Mouse (Mus musculus): ENCODE data around the gene Rec114. TPM values are rescaled to one million over a fixed set of nuclear protein-coding genes. Genes with fewer than 3 reads are reported as not detected.

Gene Rec114
- total and polyA plus RNA-seq, 3 experiments = 2.1 TPM; not detected in 2

DNA sequence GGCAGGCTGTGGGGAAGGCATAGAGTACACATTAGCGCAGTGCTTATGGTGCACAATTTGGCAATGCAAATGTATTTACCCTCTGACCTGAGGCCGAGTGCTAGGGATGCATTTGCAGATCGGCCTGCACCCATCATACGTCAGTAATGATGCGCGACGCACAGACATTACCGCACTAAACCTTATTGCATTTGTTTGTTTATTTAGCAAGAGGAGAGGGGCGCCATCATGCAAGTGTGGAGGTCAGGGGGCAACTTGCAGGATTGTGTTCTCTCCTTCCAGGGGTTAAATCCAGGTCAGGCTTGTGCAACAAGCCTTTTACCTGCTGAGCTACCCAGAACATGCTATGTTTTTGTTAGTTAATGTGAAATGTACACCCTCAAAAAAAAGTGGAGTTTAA is 76.5 kb downstream of the Rec114 start:
- no peaks in the 10 kb centered on the region for H3K9me3 ChIP-seq (replicated peaks)
- no peak overlapping the region for H3K4me3 ChIP-seq (ENCODE audit: low read depth, low read length)
- H3K27me3 ChIP-seq (ENCODE audit: insufficient read depth, low read length) = no peaks in the 10 kb centered on the region
- peaks cover 53% of the 10 kb centered on the region for H3K36me3 ChIP-seq (replicated peaks)
- TF ChIP-seq GATA2 (IDR thresholded peaks at IDR 0.05; ENCODE audit: borderline replicate concordance, low read depth, low read length) = no peak
- no peak for TF ChIP-seq CTCF (IDR thresholded peaks at IDR 0.05; ENCODE audit: low read depth, low read length)
- no peak for TF ChIP-seq TAL1 (conservative IDR thresholded peaks at IDR 0.05; ENCODE audit: low read depth, low read length)
- DNase-seq (ENCODE audit: low spot score) = no peak
- ATAC-seq (ENCODE audit: extremely low read depth, insufficient number of reproducible peaks, low FRiP score, poor library complexity, severe bottlenecking) = no peak
- peaks cover 11% of the 10 kb centered on the region for H3K4me1 ChIP-seq (ENCODE audit: insufficient read depth, low read depth, low read length)

GRCm38 (mm10) chr9:58666191-58666590 is 77.6 kb downstream of the Rec114 start:
- Histone ChIP-seq H3K27me3 (ENCODE audit: insufficient read depth, low read length) (no peaks in the 10 kb centered on the region), H3K36me3 (replicated peaks) (peaks cover 63% of the 10 kb centered on the region), H3K4me1 (ENCODE audit: insufficient read depth, low read depth, low read length) (peaks cover 16% of the 10 kb centered on the region), H3K9me3 (replicated peaks) (no peaks in the 10 kb centered on the region), H3K4me3 (ENCODE audit: low read depth, low read length) (no peak overlapping the region)
- ATAC-seq (ENCODE audit: extremely low read depth, insufficient number of reproducible peaks, low FRiP score, poor library complexity, severe bottlenecking) (no peak), DNase-seq (ENCODE audit: low spot score) (no peak)
- TF ChIP-seq GATA1 (IDR thresholded peaks at IDR 0.05; ENCODE audit: borderline replicate concordance, low read length) (no peak), TAL1 (conservative IDR thresholded peaks at IDR 0.05; ENCODE audit: low read depth, low read length) (no peak), CTCF (IDR thresholded peaks at IDR 0.05; ENCODE audit: low read depth, low read length) (no peak), GATA2 (IDR thresholded peaks at IDR 0.05; ENCODE audit: borderline replicate concordance, low read depth, low read length) (no peak), POLR2AphosphoS5 (IDR thresholded peaks at IDR 0.05; ENCODE audit: insufficient replicate concordance, low read depth, low read length) (no peak)

DNA sequence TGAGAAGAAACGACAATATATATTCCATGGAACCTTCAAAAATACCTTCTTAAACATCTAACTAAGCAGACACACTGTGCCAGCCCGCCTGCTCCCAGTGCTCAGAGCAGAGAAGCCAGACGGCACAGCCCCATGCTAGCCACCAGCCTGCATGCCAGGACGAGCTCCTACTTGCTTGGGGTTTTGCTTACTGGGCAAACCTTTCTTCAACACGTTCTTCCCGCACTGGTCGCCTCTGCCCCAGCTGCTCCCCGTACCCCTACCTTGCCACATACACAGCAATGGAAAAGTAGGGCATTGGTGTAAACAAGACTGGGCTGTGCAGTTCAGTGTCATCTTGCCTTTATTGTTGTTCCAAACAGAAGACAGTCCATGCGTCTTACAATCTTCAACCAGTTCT is 78.3 kb downstream of the Rec114 start:
- TF ChIP-seq CTCF (IDR thresholded peaks at IDR 0.05; ENCODE audit: low read depth, low read length) = no peak
- no peak for TF ChIP-seq GATA2 (IDR thresholded peaks at IDR 0.05; ENCODE audit: borderline replicate concordance, low read depth, low read length)
- no peak for TF ChIP-seq TAL1 (conservative IDR thresholded peaks at IDR 0.05; ENCODE audit: low read depth, low read length)
- no peak for TF ChIP-seq POLR2AphosphoS5 (IDR thresholded peaks at IDR 0.05; ENCODE audit: insufficient replicate concordance, low read depth, low read length)
- TF ChIP-seq GATA1 (IDR thresholded peaks at IDR 0.05; ENCODE audit: borderline replicate concordance, low read length) = no peak
- Histone ChIP-seq H3K4me3 (ENCODE audit: low read depth, low read length) (no peak overlapping the region), H3K36me3 (replicated peaks) (peaks cover 70% of the 10 kb centered on the region), H3K27me3 (ENCODE audit: insufficient read depth, low read length) (no peaks in the 10 kb centered on the region), H3K9me3 (replicated peaks) (no peaks in the 10 kb centered on the region), H3K4me1 (ENCODE audit: insufficient read depth, low read depth, low read length) (peaks cover 22% of the 10 kb centered on the region)
- DNase-seq (ENCODE audit: low spot score) (no peak), ATAC-seq (ENCODE audit: extremely low read depth, insufficient number of reproducible peaks, low FRiP score, poor library complexity, severe bottlenecking) (no peak)

DNA sequence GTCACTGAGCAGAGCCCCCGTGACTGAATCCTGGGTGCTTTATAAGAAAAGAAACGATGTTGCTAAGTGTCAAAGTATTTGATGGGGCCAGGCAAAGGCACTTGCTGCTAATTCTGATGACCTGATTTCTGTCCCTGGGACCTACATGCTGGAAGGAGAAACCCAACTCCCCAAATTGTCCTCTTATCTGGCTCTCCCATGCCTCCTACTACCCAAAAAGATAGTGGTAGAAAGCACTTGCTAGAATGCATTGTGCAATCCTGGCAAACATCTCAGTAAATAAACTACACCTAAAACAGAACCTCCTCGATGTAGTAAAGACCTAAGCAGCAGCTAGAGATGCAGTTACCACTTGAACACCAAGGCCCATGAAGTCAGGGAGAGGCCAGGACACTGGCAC is 81.0 kb downstream of the Rec114 start:
- TF ChIP-seq GATA1 (IDR thresholded peaks at IDR 0.05; ENCODE audit: borderline replicate concordance, low read length) (no peak), TAL1 (conservative IDR thresholded peaks at IDR 0.05; ENCODE audit: low read depth, low read length) (0 out of 2 replicates have a peak, but pooled peaks have one; percentile 7)
- DNase-seq (ENCODE audit: low spot score) (no peak), ATAC-seq (ENCODE audit: extremely low read depth, insufficient number of reproducible peaks, low FRiP score, poor library complexity, severe bottlenecking) (no peak)
- H3K36me3 ChIP-seq (replicated peaks) = peaks cover 80% of the 10 kb centered on the region
- H3K27me3 ChIP-seq (ENCODE audit: insufficient read depth, low read length) = no peaks in the 10 kb centered on the region
- no peak overlapping the region for H3K4me3 ChIP-seq (ENCODE audit: low read depth, low read length)
- peaks cover 48% of the 10 kb centered on the region for H3K4me1 ChIP-seq (ENCODE audit: insufficient read depth, low read depth, low read length)
- no peaks in the 10 kb centered on the region for H3K9me3 ChIP-seq (replicated peaks)

- Histone ChIP-seq H3K4me1 (ENCODE audit: insufficient read depth, low read depth, low read length) (peaks cover 56% of the 10 kb centered on the region), H3K36me3 (replicated peaks) (peaks cover 75% of the 10 kb centered on the region), H3K4me3 (ENCODE audit: low read depth, low read length) (no peak overlapping the region; the same call in 1 of the 2 replicates), H3K27me3 (ENCODE audit: insufficient read depth, low read length) (no peaks in the 10 kb centered on the region), H3K9me3 (replicated peaks) (no peaks in the 10 kb centered on the region)
- no peak for DNase-seq (ENCODE audit: low spot score)
- no peak for TF ChIP-seq POLR2AphosphoS5 (IDR thresholded peaks at IDR 0.05; ENCODE audit: insufficient replicate concordance, low read depth, low read length)
- no peak for TF ChIP-seq TAL1 (conservative IDR thresholded peaks at IDR 0.05; ENCODE audit: low read depth, low read length)
- TF ChIP-seq CTCF (IDR thresholded peaks at IDR 0.05; ENCODE audit: low read depth, low read length) = no peak
- no peak for TF ChIP-seq GATA1 (IDR thresholded peaks at IDR 0.05; ENCODE audit: borderline replicate concordance, low read length)
- TF ChIP-seq GATA2 (IDR thresholded peaks at IDR 0.05; ENCODE audit: borderline replicate concordance, low read depth, low read length) = no peak
- ATAC-seq (ENCODE audit: extremely low read depth, insufficient number of reproducible peaks, low FRiP score, poor library complexity, severe bottlenecking) = no peak
These were observed 81.8 kb downstream of the Rec114 start for GRCm38 (mm10) chr9:58662007-58662406.

DNA sequence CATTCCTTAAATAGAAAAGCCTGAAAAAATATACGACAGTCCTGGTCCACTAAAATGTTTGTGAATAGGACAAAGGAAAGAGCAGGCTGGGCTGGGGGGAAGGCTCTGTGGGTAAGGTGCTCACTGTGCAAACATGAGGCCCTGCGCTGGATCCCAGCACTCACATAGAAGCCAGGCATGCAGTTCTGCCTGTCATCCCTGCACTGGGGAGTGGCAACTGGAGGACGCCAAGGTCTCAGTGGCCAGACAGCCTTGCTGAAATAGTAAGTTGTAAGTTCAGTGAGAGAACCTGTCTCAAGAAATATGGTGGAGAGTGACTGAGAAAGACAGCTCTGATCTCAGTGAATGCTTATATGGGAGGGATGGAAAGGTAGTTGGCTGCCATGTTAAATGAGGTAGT is 83.1 kb downstream of the Rec114 start:
- ATAC-seq (ENCODE audit: extremely low read depth, insufficient number of reproducible peaks, low FRiP score, poor library complexity, severe bottlenecking) (no peak), DNase-seq (ENCODE audit: low spot score) (no peak)
- H3K4me3 ChIP-seq (ENCODE audit: low read depth, low read length) = no peak overlapping the region
- H3K27me3 ChIP-seq (ENCODE audit: insufficient read depth, low read length) = no peaks in the 10 kb centered on the region
- H3K4me1 ChIP-seq (ENCODE audit: insufficient read depth, low read depth, low read length) = peaks cover 69% of the 10 kb centered on the region
- H3K36me3 ChIP-seq (replicated peaks) = peaks cover 76% of the 10 kb centered on the region
- H3K9me3 ChIP-seq (replicated peaks) = no peaks in the 10 kb centered on the region
- TF ChIP-seq GATA1 (IDR thresholded peaks at IDR 0.05; ENCODE audit: borderline replicate concordance, low read length) (no peak), POLR2AphosphoS5 (IDR thresholded peaks at IDR 0.05; ENCODE audit: insufficient replicate concordance, low read depth, low read length) (no peak), GATA2 (IDR thresholded peaks at IDR 0.05; ENCODE audit: borderline replicate concordance, low read depth, low read length) (no peak), CTCF (IDR thresholded peaks at IDR 0.05; ENCODE audit: low read depth, low read length) (no peak)

DNA sequence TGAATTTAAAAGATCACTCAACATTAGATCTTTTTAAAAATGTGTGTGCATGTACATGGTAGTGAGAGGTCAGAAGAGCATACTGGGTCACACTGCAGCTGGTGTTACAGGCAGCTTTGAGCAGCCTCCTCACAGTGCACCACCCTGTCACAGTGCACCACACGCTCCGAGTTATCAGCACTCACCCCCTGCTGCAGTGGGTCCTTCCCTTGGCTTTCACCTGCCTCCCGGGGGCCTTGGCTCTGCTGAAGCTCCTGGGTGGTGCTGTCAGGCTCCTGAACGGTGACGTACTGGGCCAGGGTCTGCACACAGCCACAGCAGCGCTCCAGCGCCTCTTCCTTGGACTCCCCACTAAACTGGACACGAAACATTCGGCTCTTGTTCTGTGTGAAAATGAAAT is 83.8 kb downstream of the Rec114 start:
- Histone ChIP-seq H3K4me3 (ENCODE audit: low read depth, low read length) (peak overlapping the region; percentile 45; the same call in 1 of the 2 replicates), H3K36me3 (replicated peaks) (peaks cover 74% of the 10 kb centered on the region), H3K27me3 (ENCODE audit: insufficient read depth, low read length) (no peaks in the 10 kb centered on the region), H3K9me3 (replicated peaks) (no peaks in the 10 kb centered on the region), H3K4me1 (ENCODE audit: insufficient read depth, low read depth, low read length) (peaks cover 73% of the 10 kb centered on the region)
- DNase-seq (ENCODE audit: low spot score) = no peak
- TF ChIP-seq TAL1 (conservative IDR thresholded peaks at IDR 0.05; ENCODE audit: low read depth, low read length) (no peak; the same call in 1 of the 2 replicates), GATA2 (IDR thresholded peaks at IDR 0.05; ENCODE audit: borderline replicate concordance, low read depth, low read length) (no peak), GATA1 (IDR thresholded peaks at IDR 0.05; ENCODE audit: borderline replicate concordance, low read length) (no peak), CTCF (IDR thresholded peaks at IDR 0.05; ENCODE audit: low read depth, low read length) (no peak), POLR2AphosphoS5 (IDR thresholded peaks at IDR 0.05; ENCODE audit: insufficient replicate concordance, low read depth, low read length) (no peak)
- no peak for ATAC-seq (ENCODE audit: extremely low read depth, insufficient number of reproducible peaks, low FRiP score, poor library complexity, severe bottlenecking)

All from G1E (cell line).